Mouse (Mus musculus): ENCODE measurements at regions not wholly inside any gene's neighbourhood (a gene's known extent, or its start where the extent isn't known, plus 50 kb on each side); places are given as distances from the start of the nearest gene placed in this dataset.

DNA sequence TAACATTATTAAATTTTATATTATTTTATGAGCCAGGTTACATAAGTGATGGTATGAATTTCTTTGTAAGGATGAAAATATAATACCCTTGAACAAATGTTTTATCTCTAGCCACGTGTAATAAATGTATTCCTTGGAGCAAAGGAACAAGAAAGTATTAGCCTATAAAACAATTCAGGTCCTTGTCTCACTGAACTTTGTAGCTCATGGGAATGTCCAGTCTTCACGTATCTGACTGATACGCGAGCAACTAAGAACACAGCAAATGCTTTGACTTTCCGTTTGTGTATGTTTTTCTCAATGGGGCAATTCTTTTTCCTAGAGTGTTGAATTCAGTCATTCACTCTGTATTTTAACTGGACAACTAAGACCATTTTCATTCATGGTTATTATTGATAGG, 216.9 kb upstream of the Mettl25 start:
- no peak for DNase-seq

DNA sequence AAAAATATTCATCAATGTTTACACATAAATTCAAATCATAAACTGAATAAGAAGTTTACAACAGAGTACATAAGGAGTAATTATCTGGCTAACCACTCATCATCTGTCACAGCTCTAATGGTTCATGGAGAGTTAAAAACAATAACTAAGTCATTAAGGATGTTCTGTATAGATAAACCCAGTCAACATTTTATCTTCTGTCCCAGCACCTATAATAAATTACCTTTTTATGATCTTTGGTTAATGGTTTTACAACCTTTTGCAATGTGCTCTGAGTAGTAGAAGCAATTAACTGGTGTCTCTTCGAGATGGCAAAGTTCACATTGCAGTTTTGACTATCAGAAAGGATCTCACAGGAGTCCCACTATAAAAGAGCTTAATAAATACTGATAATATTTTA, 197.3 kb upstream of the Mettl25 start:
- DNase-seq = no peak

DNA sequence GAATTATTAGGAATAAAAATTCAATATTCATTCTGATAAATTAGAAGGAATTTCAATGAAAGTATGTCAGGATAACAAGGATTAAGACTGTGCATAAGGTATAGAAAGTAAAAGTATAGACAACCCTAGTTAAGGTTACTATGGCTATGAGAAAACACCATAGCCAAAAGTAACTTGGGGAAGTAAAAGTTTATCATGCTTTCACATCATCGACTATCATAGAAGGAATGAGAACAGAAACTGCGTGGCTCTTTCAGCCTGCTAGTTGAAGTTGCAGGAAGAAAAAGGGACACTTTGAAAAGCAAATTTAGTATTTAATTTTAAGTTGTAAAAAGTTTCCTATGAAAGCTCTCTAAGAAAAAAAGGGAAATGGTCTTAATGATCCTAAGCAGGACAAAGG, 196.9 kb upstream of the Mettl25 start:
- DNase-seq = no peak

DNA sequence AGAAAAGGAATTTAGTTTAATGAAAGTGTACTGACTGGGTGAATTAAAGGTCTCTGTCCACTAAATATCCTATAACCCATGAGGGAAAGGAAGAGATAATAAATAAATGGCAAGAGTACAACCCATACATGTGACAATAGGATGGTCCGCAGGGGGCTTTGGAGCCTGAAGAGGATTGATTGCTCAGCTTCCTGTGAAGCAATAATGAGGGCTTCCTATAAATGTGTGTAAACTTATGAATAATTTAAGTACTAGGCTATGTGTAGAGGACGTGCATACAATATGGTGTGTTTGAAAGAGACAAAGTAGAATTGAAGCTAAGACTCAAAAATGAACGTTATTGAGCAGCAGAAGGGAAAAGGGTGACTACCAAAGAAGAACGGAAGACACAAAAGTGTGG, 192.2 kb upstream of the Mettl25 start:
- no peak for DNase-seq

DNA sequence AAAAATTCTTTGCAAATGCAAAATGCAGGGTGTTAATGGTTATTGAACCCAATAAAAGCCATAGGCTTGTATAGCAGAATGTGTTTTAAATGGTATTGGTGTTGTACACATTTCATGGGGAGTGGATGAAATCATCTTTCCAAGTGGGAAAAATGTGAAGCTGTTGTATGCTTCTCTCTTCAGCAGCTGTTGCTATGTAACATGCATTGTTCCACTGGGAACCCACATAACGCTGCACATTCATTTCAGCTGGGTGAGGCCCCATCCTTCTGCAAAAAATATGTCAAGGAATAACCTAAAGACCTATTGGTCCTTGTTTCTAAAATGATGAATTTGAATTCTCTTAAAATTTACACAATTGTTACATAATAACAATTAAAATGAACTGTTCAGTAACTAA, 183.5 kb upstream of the Mettl25 start:
- DNase-seq = no peak

DNA sequence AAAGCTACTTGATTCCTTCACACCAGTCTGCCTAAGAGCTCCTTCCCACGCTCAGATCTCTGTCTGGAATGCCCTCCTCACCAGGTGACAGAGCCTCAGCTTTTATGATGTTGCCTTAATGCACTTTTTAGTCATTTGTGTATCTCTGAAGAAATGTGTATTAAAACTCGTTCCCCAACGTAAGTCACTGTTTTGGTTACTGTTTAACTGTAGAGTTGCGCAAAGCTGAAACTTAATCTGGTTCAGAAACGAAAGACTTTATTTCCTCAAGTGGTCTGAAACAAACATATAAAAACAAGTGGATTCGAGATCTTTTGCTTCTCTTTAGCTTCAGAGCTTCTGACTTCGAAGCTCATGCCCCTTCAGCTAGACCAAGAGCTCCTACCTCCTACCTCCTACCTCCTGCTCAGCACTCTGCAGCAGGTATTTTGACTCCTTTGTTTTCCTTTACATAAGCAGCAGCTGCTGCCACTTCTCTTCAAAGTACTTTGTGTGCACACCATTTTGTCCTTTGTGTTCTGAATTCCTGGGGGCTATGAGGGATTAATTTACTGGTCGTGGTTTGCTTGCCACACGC, 182.5 kb upstream of the Mettl25 start:
- no peak for DNase-seq

DNA sequence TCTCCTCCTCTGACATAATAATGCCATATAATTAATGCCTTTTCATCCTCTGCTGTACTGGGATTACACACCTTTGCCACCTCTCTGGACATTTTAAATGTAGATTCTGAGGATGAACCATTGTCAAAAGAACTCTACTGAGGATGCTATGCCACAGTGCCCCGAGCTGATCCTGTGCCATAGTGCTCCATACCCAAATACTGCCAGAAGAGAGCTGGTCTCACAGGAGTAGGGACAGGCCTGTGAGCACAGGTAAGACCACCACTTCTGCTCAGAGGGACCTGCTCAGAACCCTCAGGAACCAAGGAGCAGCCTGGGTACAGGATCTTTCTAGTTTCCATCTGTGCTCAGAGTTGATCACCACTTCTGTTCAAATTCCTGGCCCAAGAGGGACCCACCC, 174.8 kb upstream of the Mettl25 start:
- DNase-seq = no peak

DNA sequence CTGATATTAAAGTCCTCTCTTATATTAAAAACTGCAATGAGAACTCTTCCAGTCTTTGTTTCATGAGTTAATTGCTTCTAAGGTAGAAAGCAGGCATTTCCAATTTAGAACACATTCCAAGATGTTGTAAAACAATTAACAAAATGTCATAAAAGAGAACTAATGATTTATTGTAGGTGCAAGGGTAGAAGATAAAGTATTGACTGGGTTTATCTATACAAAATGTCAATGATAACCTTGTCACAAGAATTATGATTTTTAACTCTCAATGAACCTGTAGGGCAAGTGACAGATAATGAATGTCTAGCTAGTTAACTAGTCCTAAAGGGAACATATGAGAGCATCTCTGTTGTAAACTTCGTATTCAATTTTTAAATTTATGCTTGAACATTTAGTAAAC, 174.3 kb upstream of the Mettl25 start:
- DNase-seq = no peak

DNA sequence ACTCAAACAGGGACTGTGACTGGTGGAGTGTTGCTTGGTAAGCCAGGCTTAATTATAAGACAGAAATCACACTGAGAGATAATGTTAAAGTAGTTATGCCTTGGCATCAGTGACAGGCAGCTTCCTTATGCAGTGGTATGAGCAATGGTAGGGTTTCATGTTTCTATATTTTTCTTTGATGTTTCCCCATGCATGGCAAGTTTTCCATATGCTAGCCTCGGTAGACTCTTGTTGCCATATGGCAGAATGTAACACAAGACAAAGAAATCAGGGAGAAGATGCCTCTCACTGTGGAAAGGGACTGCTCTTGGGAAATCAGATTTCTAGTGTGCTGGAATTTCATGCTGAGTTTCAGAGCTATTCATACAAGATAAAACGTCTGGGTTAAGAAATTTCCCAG, 169.0 kb upstream of the Mettl25 start:
- DNase-seq = no peak

DNA sequence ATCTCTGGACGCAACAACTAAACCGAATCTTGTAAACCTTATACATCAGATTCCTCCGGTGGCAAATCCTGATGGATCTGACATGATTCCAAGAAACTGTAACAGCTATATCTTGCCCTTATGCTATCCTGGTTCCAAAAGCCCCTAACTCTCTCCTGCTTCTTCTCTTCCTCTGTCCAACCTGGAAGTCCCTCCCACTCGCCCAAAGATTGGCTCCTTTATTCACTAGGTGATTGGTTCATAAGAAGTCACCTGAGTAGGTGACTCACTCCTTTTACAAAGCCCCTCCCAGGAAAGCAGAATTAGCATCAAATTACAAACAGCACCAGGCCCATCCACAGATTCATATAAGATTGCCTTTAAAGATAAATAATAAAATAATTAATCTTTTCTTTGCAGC, 166.2 kb upstream of the Mettl25 start:
- DNase-seq = peak; percentile 3

DNA sequence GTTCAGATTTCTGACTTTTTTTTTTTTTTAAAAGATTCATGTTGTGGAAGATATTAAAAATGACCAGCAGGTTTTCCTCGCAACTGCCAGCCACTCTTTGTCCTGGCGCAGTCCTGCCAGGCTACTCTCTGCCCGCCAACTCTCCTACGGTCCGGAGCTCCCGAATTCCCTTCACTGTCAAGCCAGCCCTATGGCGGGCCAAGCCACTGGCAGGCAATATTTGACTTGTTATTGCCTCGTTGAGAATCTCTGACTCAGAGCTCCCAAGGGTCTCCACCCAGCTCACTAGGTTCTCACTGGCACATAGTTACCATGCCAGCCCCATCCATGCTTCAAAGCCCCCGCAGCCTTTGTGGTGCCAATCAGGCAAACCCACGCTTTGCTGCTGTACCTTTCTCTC, 165.7 kb upstream of the Mettl25 start:
- no peak for DNase-seq

DNA sequence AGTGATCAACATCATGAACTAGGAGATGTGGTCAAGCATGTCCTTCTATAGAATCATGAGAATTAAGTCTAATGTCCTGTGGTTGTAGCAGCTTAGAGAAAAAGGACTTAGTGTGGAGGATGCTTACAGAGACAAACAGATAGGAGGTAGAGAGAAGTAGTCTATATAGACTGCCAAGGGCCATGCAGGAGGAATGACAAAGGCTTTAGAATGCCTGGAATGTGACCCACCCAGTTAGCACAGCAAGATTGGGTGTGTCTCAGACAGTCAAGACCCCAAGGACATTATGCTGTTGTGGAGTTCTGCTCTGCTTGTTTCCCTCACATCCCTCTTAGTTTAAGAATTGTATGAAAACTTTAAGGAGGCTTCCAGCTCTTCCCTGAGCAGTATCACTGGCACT, 164.9 kb upstream of the Mettl25 start:
- no peak for DNase-seq

DNA sequence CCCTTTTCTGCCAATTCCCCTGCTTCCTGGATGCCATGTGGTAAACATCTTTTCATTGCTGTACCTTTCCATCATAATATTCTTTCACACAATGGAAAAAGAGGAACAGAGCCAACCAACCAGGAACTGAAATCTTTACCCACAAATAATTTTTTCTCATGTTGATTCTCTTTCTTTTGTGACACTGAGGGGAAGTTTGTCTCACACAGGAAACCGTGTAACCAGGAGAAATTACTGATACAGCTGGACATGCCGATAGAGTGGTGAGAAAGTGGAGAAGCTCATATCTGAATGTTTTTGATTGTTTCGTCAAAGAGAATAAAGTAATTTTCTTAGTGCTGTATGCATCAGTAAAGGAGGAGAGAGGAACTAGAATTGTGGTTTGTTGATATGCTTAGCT, 116.3 kb upstream of the Mettl25 start:
- DNase-seq = no peak

DNA sequence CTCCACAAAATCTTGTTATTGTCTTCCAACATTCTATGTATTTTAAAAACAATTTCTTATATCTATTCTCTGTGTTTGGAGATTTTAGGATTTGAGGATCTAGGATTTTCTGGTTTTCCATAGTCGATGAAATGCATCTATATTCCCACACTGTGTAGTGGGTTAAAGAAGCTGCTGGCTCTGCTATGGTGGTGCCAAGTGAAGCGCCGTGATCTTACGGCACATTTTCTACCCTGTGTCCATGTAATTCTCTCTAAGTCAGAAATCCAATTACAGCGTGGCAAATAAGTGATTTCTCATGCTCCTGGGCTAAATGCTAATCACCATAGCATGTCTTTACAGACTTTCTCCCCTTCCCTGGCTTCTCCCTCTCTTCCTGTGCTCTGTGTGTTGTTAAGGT, 92.1 kb upstream of the Mettl25 start:
- DNase-seq = no peak

DNA sequence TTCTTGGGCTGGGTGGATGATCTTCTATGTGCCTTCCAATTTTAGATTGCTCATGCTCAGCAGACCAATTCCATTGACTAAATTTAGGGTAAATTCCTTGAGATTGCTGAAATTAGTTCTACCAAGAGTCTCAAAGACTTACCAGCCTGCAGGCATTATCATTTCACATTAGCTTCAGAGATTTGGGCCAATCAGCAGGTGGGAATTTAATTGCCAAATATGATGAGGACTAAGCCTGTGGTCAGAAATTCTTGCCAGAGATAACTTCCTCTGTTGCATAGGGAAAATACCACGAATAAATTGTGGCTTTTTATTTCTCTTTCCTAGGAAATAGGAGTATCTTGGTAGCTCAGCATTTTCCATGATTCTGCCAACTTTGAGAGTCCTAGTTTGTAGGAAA, 91.6 kb upstream of the Mettl25 start:
- DNase-seq = peak; percentile 1

DNA sequence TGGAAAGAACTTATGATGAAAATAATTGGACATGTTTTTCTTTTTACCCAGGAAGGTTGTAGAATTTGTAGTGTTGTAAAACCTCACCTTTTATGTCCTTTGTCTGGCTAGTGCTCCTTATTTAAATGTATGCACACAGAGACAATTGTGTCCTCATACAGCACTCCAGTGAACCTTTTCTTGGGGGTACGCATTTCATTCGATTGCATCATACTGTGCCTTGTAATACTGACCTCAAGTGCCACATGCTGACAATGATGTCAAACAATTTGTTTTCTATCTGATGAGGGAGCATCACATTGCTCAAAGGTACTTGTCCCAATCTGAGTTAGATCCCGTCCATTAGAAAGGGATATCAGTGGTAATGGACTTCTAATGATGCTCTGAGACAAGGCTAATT, 86.4 kb upstream of the Mettl25 start:
- no peak for DNase-seq

DNA sequence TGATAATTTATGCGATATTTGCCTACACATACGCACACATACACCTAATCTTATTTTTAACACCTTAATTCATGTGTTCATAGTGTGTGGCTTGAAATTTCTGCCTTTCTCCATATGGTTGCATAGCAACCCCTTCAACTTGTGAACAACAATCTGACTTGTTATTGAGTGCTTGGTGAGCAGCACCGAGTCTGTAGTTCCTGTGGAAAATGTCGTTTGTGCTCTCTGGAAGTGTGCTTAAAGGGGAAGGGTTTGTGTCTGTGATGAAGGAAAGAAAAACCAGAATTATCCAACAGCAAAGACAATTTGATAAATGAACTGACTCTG, 85.7 kb upstream of the Mettl25 start:
- no peak for DNase-seq

DNA sequence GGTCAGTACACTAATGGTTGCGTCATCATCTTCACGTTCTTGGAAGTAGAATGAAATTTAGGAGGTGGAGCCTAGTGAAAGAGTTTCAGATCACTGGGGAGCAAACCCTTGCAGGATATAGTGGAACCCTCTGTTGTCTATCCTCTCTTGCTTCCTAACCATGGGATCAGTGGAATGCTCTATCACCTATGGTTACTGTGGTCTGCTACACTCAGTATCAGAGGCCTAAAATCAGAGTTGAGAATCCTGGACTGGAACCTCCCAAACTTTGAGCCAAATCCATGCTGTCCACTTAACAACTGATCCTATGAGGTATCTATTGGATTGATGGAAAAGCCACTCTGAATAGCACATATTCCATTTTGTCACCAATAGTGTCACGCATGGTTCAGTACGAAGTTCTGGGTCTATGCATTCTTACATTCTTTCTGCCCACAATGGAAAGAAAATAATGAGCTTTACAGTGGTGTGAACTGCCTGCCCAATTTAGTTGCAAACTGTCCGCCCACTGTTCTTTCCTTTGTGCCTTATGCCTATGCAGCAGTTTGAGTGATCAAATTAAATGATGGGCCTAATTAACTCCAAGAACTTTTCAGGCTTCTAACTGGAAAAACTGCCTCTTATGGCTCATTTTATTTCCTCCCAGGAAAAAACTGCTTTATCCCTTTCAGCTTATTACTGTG, 85.2 kb upstream of the Mettl25 start:
- no peak for DNase-seq

DNA sequence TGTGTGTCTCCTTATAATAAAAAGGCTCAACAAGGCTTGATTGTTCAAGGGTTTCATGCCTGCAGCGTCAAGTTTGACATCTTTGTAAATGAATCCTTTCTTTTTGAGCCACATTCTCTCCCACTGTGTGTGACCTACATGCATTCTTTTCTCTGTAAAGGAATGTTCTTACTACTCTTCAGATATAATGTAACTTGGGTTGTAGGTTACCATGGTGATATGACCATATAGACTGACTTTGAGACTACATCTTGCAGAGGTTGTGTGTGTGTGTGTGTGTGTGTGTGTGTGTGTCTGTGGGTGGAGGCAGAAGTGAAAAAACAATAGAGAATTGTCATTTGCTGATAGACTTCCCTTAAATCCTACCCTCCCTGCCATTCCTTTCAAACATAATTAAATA, 58.5 kb upstream of the Mettl25 start:
- no peak for DNase-seq

DNA sequence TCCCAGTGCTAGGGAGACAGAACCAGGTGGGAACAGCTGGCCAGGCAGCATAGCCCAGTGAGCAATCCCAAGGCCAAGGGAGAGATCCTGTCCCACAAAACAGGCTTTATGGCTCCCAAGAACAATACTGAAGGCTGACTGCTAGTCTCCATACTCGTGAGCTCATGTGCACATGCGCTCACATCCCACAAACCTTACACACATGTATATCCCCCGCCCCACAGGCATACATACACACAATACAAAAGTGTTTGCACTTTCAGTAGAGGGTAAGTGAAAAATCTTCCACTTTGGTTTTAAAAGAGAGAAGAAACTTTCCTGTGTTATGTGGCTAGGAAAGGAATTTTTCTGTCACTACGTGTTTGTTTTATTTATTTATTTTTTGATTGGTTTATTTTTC, 58.0 kb upstream of the Mettl25 start:
- DNase-seq = no peak

Data from cerebellum, adult 9-10 months (tissue).